Mouse (Mus musculus): ENCODE results near the gene Ascc3. TPM values are rescaled to one million over a fixed set of nuclear protein-coding genes. Genes with fewer than 3 reads are reported as not detected.

Ascc3 gene
- total RNA-seq, 1 experiment from 2014 or later, result 41.5 TPM

DNA sequence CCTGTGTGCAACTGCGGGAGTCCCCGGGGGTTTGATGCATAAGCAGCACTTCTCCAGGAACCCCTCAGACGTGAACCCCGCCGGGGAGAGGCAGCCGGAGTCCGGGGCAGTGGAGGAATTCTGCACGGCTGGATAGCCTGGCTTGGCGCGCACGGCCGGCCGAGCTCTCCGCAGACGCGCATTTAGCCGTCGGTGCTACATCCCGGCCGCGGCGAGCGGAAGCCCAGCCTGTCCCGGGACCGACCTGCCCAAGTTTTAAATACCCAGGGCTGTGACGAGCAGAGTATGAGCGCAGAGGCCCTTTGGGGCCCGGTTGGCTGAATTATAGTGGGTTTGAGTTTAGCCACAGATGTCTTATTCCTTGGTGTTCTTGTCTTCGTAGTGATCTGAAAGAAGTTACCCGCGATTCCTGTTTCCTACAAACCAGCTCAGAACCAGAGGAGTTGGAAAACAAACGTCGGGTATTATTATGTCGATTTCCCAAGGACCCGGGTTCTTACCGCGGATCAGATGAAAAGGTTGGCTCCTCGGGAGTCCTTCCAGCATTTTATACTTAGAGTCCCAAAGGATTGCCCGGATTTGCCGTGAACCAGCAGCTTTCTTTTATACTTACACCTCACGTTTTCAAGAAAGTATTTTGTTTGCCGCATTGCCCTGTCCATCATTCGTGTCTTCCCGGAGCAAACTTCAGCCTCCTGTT, 302.8 kb downstream of the Ascc3 start:
- DNase-seq, result no peak

- DNase-seq, result no peak
Observed at GRCm38 (mm10) chr10:50895881-50896766, 303.7 kb downstream of the Ascc3 start.

DNA sequence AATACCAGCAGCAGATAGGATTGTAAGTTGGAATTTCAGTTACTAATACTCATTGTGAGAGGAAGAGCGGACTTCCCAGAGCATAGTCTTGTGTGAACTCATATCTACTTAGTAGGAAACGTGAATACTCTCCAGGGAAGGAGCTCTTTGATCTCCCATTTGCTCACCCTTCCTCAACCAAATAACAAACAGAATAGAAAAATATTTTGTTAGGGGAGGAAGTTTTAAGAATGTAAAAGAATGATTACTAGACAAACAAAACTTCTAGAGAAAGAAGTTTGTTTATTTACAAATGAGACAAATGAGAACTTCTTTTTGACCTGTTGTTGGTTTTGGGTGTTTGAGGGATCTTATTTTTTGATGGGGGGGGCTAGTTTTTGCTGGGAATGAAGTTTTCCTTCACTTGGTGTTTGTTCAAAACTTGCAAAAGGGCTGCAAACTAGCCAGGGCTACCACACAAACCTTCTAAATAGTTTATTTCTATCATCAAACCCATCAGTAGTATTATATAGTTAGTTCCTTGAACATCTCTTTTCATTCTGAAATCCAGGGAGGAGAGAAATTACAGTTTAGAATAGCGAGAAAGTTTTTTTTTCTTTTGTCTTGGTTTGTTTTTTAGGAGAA, 304.4 kb downstream of the Ascc3 start:
- DNase-seq, result no peak

GRCm38 (mm10) chr10:50897530-50898471, 305.3 kb downstream of the Ascc3 start:
- DNase-seq, result no peak

GRCm38 (mm10) chr10:50898621-50899020, 306.2 kb downstream of the Ascc3 start:
- DNase-seq, result no peak

- no peak for DNase-seq
Observed at GRCm38 (mm10) chr10:50899846-50900745, 307.6 kb downstream of the Ascc3 start.
